Mouse (Mus musculus) cortical plate, adult 2 months (tissue): ENCODE results near the gene Mxi1. TPM values are rescaled to one million over a fixed set of nuclear protein-coding genes. Genes with fewer than 3 reads are reported as not detected.

ENCODE experiments used
- H3K27ac ChIP-seq: fragments of 200-500 bp; 2 replicates; pipeline ENCODE4 v1.5.1; 2012; ENCODE audit warnings: low read length, control low read depth, inconsistent platforms; ENCODE audit not compliant: insufficient read depth
- H3K4me1 ChIP-seq: fragments of 200-500 bp; 2 replicates; pipeline ENCODE4 v1.6.1; 2011; ENCODE audit warnings: low read length; ENCODE audit not compliant: control insufficient read depth, insufficient read depth
- H3K4me3 ChIP-seq: fragments of 200-500 bp; 2 replicates; pipeline ENCODE4 v1.5.1; 2011; ENCODE audit warnings: mild to moderate bottlenecking, low read length, control low read depth; ENCODE audit not compliant: insufficient read depth
- CTCF ChIP-seq: fragments of 200-500 bp; IDR thresholded peaks from 2 replicates; pipeline ENCODE4 v1.5.1; 2011; ENCODE audit warnings: mild to moderate bottlenecking, control low read depth, low read length; ENCODE audit not compliant: insufficient read depth; ENCODE audit errors: extremely low read depth
- POLR2A ChIP-seq: fragments of 200-500 bp; IDR thresholded peaks from 2 replicates; pipeline ENCODE4 v1.6.1; 2011; ENCODE audit warnings: mild to moderate bottlenecking, low read length, control low read depth; ENCODE audit not compliant: insufficient read depth; ENCODE audit errors: extremely low read depth
- polyA plus RNA-seq: library from polyadenylated mRNA; depleted of rRNA; stranded (reverse); fragments of >200 nt; gene quantifications from 2 replicates; pipeline ENCODE4 v1.2.3, GENCODE M21; 2012

The Mxi1 gene
- polyA plus RNA-seq, 1 experiment, result 81.0 TPM

- TF ChIP-seq POLR2A (no peak), CTCF (no peak)
- no peak overlapping the region for H3K4me3 ChIP-seq
- peak overlapping the region; percentile 91 for H3K27ac ChIP-seq
- H3K4me1 ChIP-seq, result peaks cover 9% of the 10 kb centered on the region; the same call in 1 of the 2 replicates
Observed at GRCm38 (mm10) chr19:53360265-53360958, 50.1 kb downstream of the Mxi1 start.

GRCm38 (mm10) chr19:53362967-53363366 is 52.6 kb downstream of the Mxi1 start:
- TF ChIP-seq CTCF, result peak; percentile 46
- TF ChIP-seq POLR2A, result no peak
- Histone ChIP-seq H3K4me1 (peaks cover 15% of the 10 kb centered on the region; the same call in 1 of the 2 replicates), H3K27ac (no peak overlapping the region), H3K4me3 (no peak overlapping the region)

GRCm38 (mm10) chr19:53364551-53364950 is 54.2 kb downstream of the Mxi1 start:
- TF ChIP-seq CTCF (no peak), POLR2A (no peak)
- Histone ChIP-seq H3K4me3 (no peak overlapping the region), H3K27ac (no peak overlapping the region), H3K4me1 (peaks cover 11% of the 10 kb centered on the region; the same call in 1 of the 2 replicates)

GRCm38 (mm10) chr19:53364963-53365362 is 54.6 kb downstream of the Mxi1 start:
- TF ChIP-seq CTCF (no peak), POLR2A (no peak)
- Histone ChIP-seq H3K27ac (no peak overlapping the region; the same call in 1 of the 2 replicates), H3K4me3 (no peak overlapping the region), H3K4me1 (peaks cover 11% of the 10 kb centered on the region; the same call in 1 of the 2 replicates)

- H3K4me3 ChIP-seq, result no peak overlapping the region
- peaks cover 8% of the 10 kb centered on the region; the same call in 1 of the 2 replicates for H3K4me1 ChIP-seq
- TF ChIP-seq CTCF (no peak), POLR2A (no peak)
- peak overlapping the region; percentile 53 for H3K27ac ChIP-seq
Observed at GRCm38 (mm10) chr19:53366057-53366775, 55.9 kb downstream of the Mxi1 start.

GRCm38 (mm10) chr19:53366881-53367280 is 56.6 kb downstream of the Mxi1 start:
- no peak overlapping the region for H3K27ac ChIP-seq
- no peak for TF ChIP-seq CTCF
- TF ChIP-seq POLR2A, result no peak
- H3K4me3 ChIP-seq, result no peak overlapping the region
- H3K4me1 ChIP-seq, result peaks cover 8% of the 10 kb centered on the region; the same call in 1 of the 2 replicates

- H3K4me1 ChIP-seq, result peaks cover 6% of the 10 kb centered on the region; the same call in 1 of the 2 replicates
- no peak overlapping the region for H3K27ac ChIP-seq
- H3K4me3 ChIP-seq, result no peak overlapping the region
- TF ChIP-seq POLR2A (no peak), CTCF (peak; percentile 87)
Observed at GRCm38 (mm10) chr19:53369469-53370043, 59.2 kb downstream of the Mxi1 start.

GRCm38 (mm10) chr19:53370233-53370632 is 59.9 kb downstream of the Mxi1 start:
- TF ChIP-seq POLR2A (no peak), CTCF (no peak)
- Histone ChIP-seq H3K4me1 (peaks cover 6% of the 10 kb centered on the region; the same call in 1 of the 2 replicates), H3K27ac (no peak overlapping the region), H3K4me3 (no peak overlapping the region)

GRCm38 (mm10) chr19:53371666-53372065 is 61.3 kb downstream of the Mxi1 start, which contains the start of gene Gm10197:
TSS of gene Gm10197 (minus strand) at chr19:53371766.
- TF ChIP-seq POLR2A, result no peak
- TF ChIP-seq CTCF, result no peak
- Histone ChIP-seq H3K27ac (no peak within 1 kb of the TSS), H3K4me3 (no peak within 1 kb of the TSS), H3K4me1 (no peaks in the 10 kb centered on the region; the same call in 1 of the 2 replicates)

- TF ChIP-seq CTCF (no peak), POLR2A (no peak)
- Histone ChIP-seq H3K4me1 (no peaks in the 10 kb centered on the region; the same call in 1 of the 2 replicates), H3K27ac (no peak overlapping the region), H3K4me3 (no peak overlapping the region)
Observed at GRCm38 (mm10) chr19:53373570-53373969, 63.3 kb downstream of the Mxi1 start.
